Mouse (Mus musculus) G1E (cell line): ENCODE data around the gene Rspry1. TPM values are rescaled to one million over a fixed set of nuclear protein-coding genes. Genes with fewer than 3 reads are reported as not detected.

Experiments
- ATAC-seq: 2 replicates; pipeline ENCODE4 v1.8.0; 2016; ENCODE audit warnings: mild to moderate bottlenecking; ENCODE audit not compliant: insufficient number of reproducible peaks, poor library complexity, low FRiP score, severe bottlenecking; ENCODE audit errors: extremely low read depth
- DNase-seq: peaks from one replicate; pipeline ENCODE4 v3.0.0; 2012; ENCODE audit warnings: low spot score
- H3K27me3 ChIP-seq: 2 replicates; pipeline ENCODE4 v1.6.1; 2012; ENCODE audit warnings: mild to moderate bottlenecking, low read length, inconsistent platforms; ENCODE audit not compliant: insufficient read depth
- H3K36me3 ChIP-seq: replicated peaks from 2 replicates; pipeline ENCODE3; 2012; ENCODE audit warnings: mild to moderate bottlenecking, inconsistent platforms
- H3K4me1 ChIP-seq: 2 replicates; pipeline ENCODE4 v1.6.1; 2012; ENCODE audit warnings: low read depth, low read length, inconsistent platforms, mixed read lengths; ENCODE audit not compliant: insufficient read depth
- H3K4me3 ChIP-seq: 2 replicates; pipeline ENCODE4 v1.5.1; 2012; ENCODE audit warnings: low read depth, mild to moderate bottlenecking, inconsistent platforms, low read length, moderate library complexity, mixed read lengths
- H3K9me3 ChIP-seq: replicated peaks from 2 replicates; pipeline ENCODE4 v1.6.1; 2012; ENCODE audit warnings: inconsistent platforms
- CTCF ChIP-seq: IDR thresholded peaks from 2 replicates; pipeline ENCODE4 v1.5.1; 2012; ENCODE audit warnings: low read depth, low read length, inconsistent platforms, mixed read lengths
- GATA1 ChIP-seq: IDR thresholded peaks from 2 replicates; pipeline ENCODE4 v1.6.1; 2012; ENCODE audit warnings: borderline replicate concordance, low read length, inconsistent platforms, mixed read lengths
- GATA2 ChIP-seq: IDR thresholded peaks from 2 replicates; pipeline ENCODE4 v1.6.1; 2012; ENCODE audit warnings: low read depth, low read length, inconsistent platforms, borderline replicate concordance
- POLR2AphosphoS5 ChIP-seq: IDR thresholded peaks from 2 replicates; pipeline ENCODE4 v1.6.1; 2012; ENCODE audit warnings: low read depth, low read length, inconsistent platforms; ENCODE audit not compliant: insufficient replicate concordance
- TAL1 ChIP-seq: conservative IDR thresholded peaks from 2 replicates; pipeline ENCODE4 v1.6.1; 2012; ENCODE audit warnings: low read depth, low read length, inconsistent platforms, mixed read lengths
- polyA plus RNA-seq: library from polyadenylated mRNA; stranded (reverse); fragments of >175 nt; gene quantifications from 2 replicates; pipeline ENCODE4 v1.2.3, GENCODE M21; 2012
- total RNA-seq, 2 experiments: library from RNA; stranded (forward) in 1 of 2; stranded (reverse) in 1 of 2; fragments of 200-1000 nt in 1 of 2; fragments of >200 nt in 1 of 2; fragmentation: Nextera tagmentation in 1 of 2; gene quantifications; 2 replicates each; pipeline ENCODE4 v1.2.3; 2014 to 2017

Rspry1 gene
- total and polyA plus RNA-seq, 3 experiments, result 14.9 to 144 (median 123) TPM

- Histone ChIP-seq H3K4me3 (no peak overlapping the region), H3K36me3 (peaks cover 77% of the 10 kb centered on the region), H3K4me1 (peaks cover 17% of the 10 kb centered on the region), H3K9me3 (no peaks in the 10 kb centered on the region), H3K27me3 (no peaks in the 10 kb centered on the region)
- ATAC-seq, result no peak
- no peak for DNase-seq
- no peak for TF ChIP-seq TAL1
Observed at GRCm38 (mm10) chr8:94649496-94649895, 47.8 kb downstream of the Rspry1 start.

- ATAC-seq (no peak), DNase-seq (no peak)
- Histone ChIP-seq H3K4me3 (no peak overlapping the region), H3K4me1 (peaks cover 8% of the 10 kb centered on the region), H3K36me3 (peaks cover 78% of the 10 kb centered on the region), H3K9me3 (no peaks in the 10 kb centered on the region), H3K27me3 (no peaks in the 10 kb centered on the region)
- TF ChIP-seq GATA2 (no peak), POLR2AphosphoS5 (no peak), CTCF (no peak), GATA1 (no peak), TAL1 (no peak)
Observed at GRCm38 (mm10) chr8:94652951-94653350, 51.2 kb downstream of the Rspry1 start.

- ATAC-seq (no peak), DNase-seq (no peak)
- H3K36me3 ChIP-seq, result peaks cover 76% of the 10 kb centered on the region
- no peaks in the 10 kb centered on the region for H3K27me3 ChIP-seq
- TF ChIP-seq CTCF (no peak), POLR2AphosphoS5 (no peak), TAL1 (peak; percentile 41; the same call in 1 of the 2 replicates), GATA2 (no peak), GATA1 (no peak)
- peaks cover 6% of the 10 kb centered on the region for H3K4me1 ChIP-seq
- H3K4me3 ChIP-seq, result no peak overlapping the region
- H3K9me3 ChIP-seq, result no peaks in the 10 kb centered on the region
Observed at GRCm38 (mm10) chr8:94654994-94655393, 53.3 kb downstream of the Rspry1 start.

- DNase-seq, result no peak
- peaks cover 74% of the 10 kb centered on the region for H3K36me3 ChIP-seq
- no peaks in the 10 kb centered on the region for H3K9me3 ChIP-seq
- peaks cover 6% of the 10 kb centered on the region for H3K4me1 ChIP-seq
- H3K4me3 ChIP-seq, result no peak overlapping the region
- no peak for TF ChIP-seq POLR2AphosphoS5
- no peak for TF ChIP-seq TAL1
- no peak for TF ChIP-seq GATA1
- TF ChIP-seq GATA2, result no peak
- no peak for TF ChIP-seq CTCF
- H3K27me3 ChIP-seq, result no peaks in the 10 kb centered on the region
- ATAC-seq, result no peak
Observed at GRCm38 (mm10) chr8:94658031-94658430, 56.3 kb downstream of the Rspry1 start.

GRCm38 (mm10) chr8:94660418-94660817 is 58.7 kb downstream of the Rspry1 start:
- H3K36me3 ChIP-seq, result peaks cover 65% of the 10 kb centered on the region

GRCm38 (mm10) chr8:94664722-94665121 is 63.0 kb downstream of the Rspry1 start:
- Histone ChIP-seq H3K4me1 (peaks cover 14% of the 10 kb centered on the region), H3K9me3 (no peaks in the 10 kb centered on the region), H3K4me3 (no peak overlapping the region), H3K36me3 (peaks cover 53% of the 10 kb centered on the region), H3K27me3 (no peaks in the 10 kb centered on the region)
- no peak for ATAC-seq
- TF ChIP-seq TAL1 (no peak), GATA2 (no peak), CTCF (no peak), GATA1 (no peak)
- no peak for DNase-seq

More at GRCm38 (mm10) chr8:94660418-94660817, 58.7 kb downstream of the Rspry1 start:
- Histone ChIP-seq H3K4me3 (no peak overlapping the region), H3K9me3 (no peaks in the 10 kb centered on the region), H3K27me3 (no peaks in the 10 kb centered on the region), H3K4me1 (no peaks in the 10 kb centered on the region)
- TF ChIP-seq GATA2 (no peak), GATA1 (no peak), CTCF (no peak), TAL1 (no peak), POLR2AphosphoS5 (no peak)
- DNase-seq (no peak), ATAC-seq (no peak)

GRCm38 (mm10) chr8:94666456-94667308 is 64.9 kb downstream of the Rspry1 start, which contains the start of gene Arl2bp:
Arl2bp (plus strand) TSS chr8:94666600.
- H3K27me3 ChIP-seq, result no peaks in the 10 kb centered on the region
- no peaks in the 10 kb centered on the region for H3K9me3 ChIP-seq
- no peak for TF ChIP-seq CTCF
- no peak for TF ChIP-seq TAL1
- no peak for TF ChIP-seq GATA2
- TF ChIP-seq GATA1, result no peak
- TF ChIP-seq POLR2AphosphoS5, result no peak
- H3K4me1 ChIP-seq, result peaks cover 14% of the 10 kb centered on the region
- H3K36me3 ChIP-seq, result peaks cover 52% of the 10 kb centered on the region
- peak within 1 kb of the TSS; percentile 87 for H3K4me3 ChIP-seq
- DNase-seq, result peak; percentile 98
- peak; percentile 99 for ATAC-seq
